In the genomic region with DNA sequence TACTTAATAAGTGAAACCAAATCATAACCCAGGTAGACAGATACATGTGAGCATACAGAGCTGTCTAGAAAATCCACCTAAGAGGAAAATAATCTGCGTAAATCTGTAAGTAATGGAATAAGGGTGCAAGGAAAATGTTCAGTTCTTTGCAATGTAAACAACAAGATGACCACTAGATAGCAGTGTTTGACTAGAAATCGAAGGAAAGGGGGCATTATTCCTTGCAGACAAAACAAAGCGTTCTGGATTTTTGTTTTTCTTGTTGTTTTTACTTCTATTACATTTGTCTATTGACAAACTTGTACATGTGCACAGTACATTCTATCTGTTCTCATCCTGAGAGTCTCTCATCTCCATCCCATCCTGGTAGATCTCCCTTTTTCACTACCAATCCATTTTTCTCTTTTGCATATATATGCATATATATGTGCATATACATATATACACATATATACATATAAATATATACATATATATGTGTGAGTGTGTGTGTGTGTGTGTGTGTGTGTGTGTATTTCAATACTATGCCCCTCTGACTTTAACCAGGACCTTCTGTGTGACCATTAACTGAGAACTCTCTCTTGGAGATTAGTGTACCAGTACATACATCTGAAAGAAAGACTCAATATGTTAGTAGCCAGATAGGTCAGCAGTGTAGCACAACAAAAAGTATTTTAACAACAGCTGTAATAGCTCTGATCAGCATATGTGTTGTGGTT, we compare ENCODE assay signal across 9 mouse cellular contexts.
DNase-seq lines count a peak whose midpoint lies in the region; ATAC-seq and TF ChIP-seq lines count a peak whose summit lies in the region.
"Had no signal": no experiment of that assay in that cellular context is flagged by ENCODE, and none has a peak within 500 bp of the region (broad histone marks: within the 10 kb centered on the region; RNA-seq: fewer than 3 reads in every experiment).

No protein-coding gene starts in this region.

- no peaks in the 10 kb centered on the region for H3K9me3 ChIP-seq in neural tube, embryonic 15.5 days (replicated peaks)
- H3K9me3 ChIP-seq in liver, embryonic 12.5 days (replicated peaks): no peaks in the 10 kb centered on the region
- H3K9me3 ChIP-seq: embryonic facial prominence, embryonic 12.5 days had no signal

- H3K9ac ChIP-seq in neural tube, embryonic 15.5 days (replicated peaks): no peak overlapping the region
- H3K9ac ChIP-seq in liver, embryonic 12.5 days: no peak overlapping the region
- H3K9ac ChIP-seq: embryonic facial prominence, embryonic 12.5 days had no signal

- H3K36me3 ChIP-seq in neural tube, embryonic 15.5 days: no peaks in the 10 kb centered on the region
- no peaks in the 10 kb centered on the region for H3K36me3 ChIP-seq in liver, embryonic 12.5 days
- H3K36me3 ChIP-seq: embryonic facial prominence, embryonic 12.5 days had no signal

- H3K4me2 ChIP-seq in neural tube, embryonic 15.5 days: no peak overlapping the region
- no peak overlapping the region for H3K4me2 ChIP-seq in liver, embryonic 12.5 days
- H3K4me2 ChIP-seq: embryonic facial prominence, embryonic 12.5 days had no signal

- CTCF ChIA-PET in Patski (lab: Charles Lee): interaction anchor here (0.8 to 2.1 kb wide), 3 partner anchors 19 to 599 kb away, joined by 3 to 5 read pairs (median 5); no protein-coding TSS in a partner anchor

- H3K27ac ChIP-seq in neural tube, embryonic 15.5 days (replicated peaks): no peak overlapping the region
- H3K27ac ChIP-seq in liver, embryonic 12.5 days: no peak overlapping the region
- H3K27ac ChIP-seq: embryonic facial prominence, embryonic 12.5 days had no signal

- ATAC-seq in Patski: no peak
- peak; percentile 31; the same call in 1 of the 2 replicates for ATAC-seq in neural tube, embryonic 15.5 days (ENCODE audit: low FRiP score)
- ATAC-seq in cerebellum, adult (ENCODE audit: insufficient number of reproducible peaks, low FRiP score, low TSS enrichment): no peak
- no peak for ATAC-seq in liver, embryonic 12.5 days

- H3K4me3 ChIP-seq in neural tube, embryonic 15.5 days (replicated peaks): no peak overlapping the region
- H3K4me3 ChIP-seq in liver, embryonic 12.5 days: no peak overlapping the region
- H3K4me3 ChIP-seq: embryonic facial prominence, embryonic 12.5 days had no signal

- TF ChIP-seq CTCF in Patski (IDR thresholded peaks at IDR 0.05): peak; percentile 42

- peak; percentile 10 for DNase-seq in layer of hippocampus, adult 9-10 months (ENCODE audit: low spot score)
- no peak for DNase-seq in layer of hippocampus, adult 9-11 months
- no peak for DNase-seq in Patski (ENCODE audit: low read depth, low spot score)
- peak; percentile 46 for DNase-seq in forelimb bud, embryonic 11.5 days (ENCODE audit: low read depth, low spot score)
- DNase-seq in testis, postnatal 14 days (ENCODE audit: low spot score): no peak

- H3K4me1 ChIP-seq in neural tube, embryonic 15.5 days: no peaks in the 10 kb centered on the region
- H3K4me1 ChIP-seq in liver, embryonic 12.5 days: no peaks in the 10 kb centered on the region
- H3K4me1 ChIP-seq: embryonic facial prominence, embryonic 12.5 days had no signal

- in situ Hi-C loops in Patski (cut with MboI; ENCODE audit: low pct_unique_long_range_greater_than_20kb): loop anchor here (25.0 kb wide), 2 partner anchors 1312 to 1912 kb away; no protein-coding TSS in a partner anchor

- WGBS in neural tube, embryonic 15.5 days: 49% methylated on average over 3 of the region's 3 CpGs
- WGBS in liver, embryonic 12.5 days (ENCODE audit: insufficient replicate concordance): 44% methylated on average over 3 of the region's 3 CpGs

- POLR2A ChIA-PET in Patski (lab: Charles Lee): no interaction called here

- H3K27me3 ChIP-seq in Patski: peaks cover 2% of the 10 kb centered on the region
- no peaks in the 10 kb centered on the region for H3K27me3 ChIP-seq in neural tube, embryonic 15.5 days (replicated peaks)
- H3K27me3 ChIP-seq in liver, embryonic 12.5 days (replicated peaks): no peaks in the 10 kb centered on the region
- H3K27me3 ChIP-seq: embryonic facial prominence, embryonic 12.5 days had no signal

Comparison
In these comparisons a context has a peak if more than half of its experiments do, and no peak if none do; other contexts are left out.
1. DNase-seq: peak in layer of hippocampus, adult 9-10 months (single experiment) and forelimb bud, embryonic 11.5 days (single experiment); none in layer of hippocampus, adult 9-11 months (single experiment), Patski (single experiment) and testis, postnatal 14 days (single experiment).